ENCODE assay signal across 13 mouse cellular contexts in the genomic region with DNA sequence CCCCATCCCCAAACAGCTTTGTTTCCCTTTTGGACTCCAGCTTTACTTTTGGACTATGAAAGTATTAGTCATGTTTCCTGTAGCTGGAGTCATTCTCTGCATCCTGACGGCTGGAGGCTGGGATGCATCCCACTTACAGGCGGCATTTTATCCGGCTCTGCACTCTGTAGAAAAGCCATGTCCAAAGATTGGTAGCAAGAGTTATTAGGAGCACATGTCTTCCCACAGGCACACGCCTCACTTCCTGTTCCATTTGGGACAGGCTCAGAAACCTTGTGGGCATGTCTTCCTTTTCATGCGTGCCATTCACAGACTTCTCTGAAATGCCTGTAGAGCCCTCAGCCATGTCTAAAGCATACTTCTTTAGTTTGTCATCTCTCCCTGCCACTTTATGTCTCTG.
DNase-seq lines count a peak whose midpoint lies in the region; ATAC-seq and TF ChIP-seq lines count a peak whose summit lies in the region.
"Had no signal": no experiment of that assay in that cellular context is flagged by ENCODE, and none has a peak within 500 bp of the region (broad histone marks: within the 10 kb centered on the region; RNA-seq: fewer than 3 reads in every experiment).

No protein-coding gene starts in this region.

- no peak overlapping the region for H3K9ac ChIP-seq in heart, embryonic 16.5 days (ENCODE audit: low read length)
- H3K9ac ChIP-seq in forebrain, embryonic 14.5 days (ENCODE audit: low read length), result no peak overlapping the region
- H3K9ac ChIP-seq: lung, embryonic 14.5 days had no signal

- TF ChIP-seq POLR2A in small intestine, adult 2 months (IDR thresholded peaks at IDR 0.05; ENCODE audit: low read depth, low read length), result no peak

- H3K27ac ChIP-seq in heart, embryonic 16.5 days (ENCODE audit: low read length), result peak overlapping the region; percentile 62
- H3K27ac ChIP-seq in small intestine, adult 2 months (ENCODE audit: insufficient read depth, low read depth, low read length), result peak overlapping the region; percentile 89
- no peak overlapping the region for H3K27ac ChIP-seq in forebrain, embryonic 14.5 days (ENCODE audit: low read depth, low read length)

- no peak overlapping the region for H3K4me2 ChIP-seq in heart, embryonic 16.5 days (ENCODE audit: low read depth, low read length)
- no peak overlapping the region for H3K4me2 ChIP-seq in forebrain, embryonic 14.5 days (ENCODE audit: low read length)
- H3K4me2 ChIP-seq: lung, embryonic 14.5 days had no signal

- ATAC-seq in frontal cortex, adult (ENCODE audit: low TSS enrichment), result peak; percentile 56
- no peak for ATAC-seq in heart, embryonic 16.5 days (replicated peaks; ENCODE audit: extremely low read depth, insufficient read depth, low FRiP score)
- no peak for ATAC-seq in forebrain, embryonic 14.5 days
- ATAC-seq: forebrain, embryonic 16.5 days had no signal

- no peak for DNase-seq in frontal cortex, postnatal 25 days (ENCODE audit: low spot score in 2 of 2)
- peak; percentile 70 for DNase-seq in right cerebral cortex, adult 18-20 months
- DNase-seq in right cerebral cortex, postnatal 10 days (ENCODE audit: low spot score in 2 of 2), result no peak
- no peak for DNase-seq in cerebellum, adult 8-10 months
- DNase-seq in forebrain, embryonic 14.5 days (ENCODE audit: low spot score), result no peak
- DNase-seq: cerebellum, postnatal 14 days; kidney, adult 8-10 months; lung, embryonic 14.5 days; midbrain, embryonic 14.5 days had no signal

- WGBS in heart, embryonic 16.5 days, result 55% methylated on average over 5 of the region's 5 CpGs
- 66% methylated on average over 5 of the region's 5 CpGs for WGBS in small intestine, adult 2 months
- WGBS in forebrain, embryonic 14.5 days, result 94% methylated on average over 5 of the region's 5 CpGs

- no peak overlapping the region for H3K4me3 ChIP-seq in heart, embryonic 16.5 days (ENCODE audit: low read length)
- H3K4me3 ChIP-seq in small intestine, adult 2 months (ENCODE audit: low read depth, low read length), result no peak overlapping the region
- no peak overlapping the region for H3K4me3 ChIP-seq in forebrain, embryonic 14.5 days (ENCODE audit: low read depth, low read length)

- H3K4me1 ChIP-seq in heart, embryonic 16.5 days (ENCODE audit: control insufficient read depth, insufficient read depth, low read length), result peaks cover 28% of the 10 kb centered on the region
- peaks cover 38% of the 10 kb centered on the region; the same call in 1 of the 2 replicates for H3K4me1 ChIP-seq in small intestine, adult 2 months (ENCODE audit: control insufficient read depth, insufficient read depth, insufficient read length, low read length)
- no peaks in the 10 kb centered on the region for H3K4me1 ChIP-seq in forebrain, embryonic 14.5 days (ENCODE audit: control insufficient read depth, insufficient read depth, low read length)

- no peaks in the 10 kb centered on the region for H3K36me3 ChIP-seq in heart, embryonic 16.5 days (ENCODE audit: control insufficient read depth, insufficient read depth)
- no peaks in the 10 kb centered on the region for H3K36me3 ChIP-seq in small intestine, adult 2 months (ENCODE audit: control insufficient read depth, insufficient read depth, low read length)
- H3K36me3 ChIP-seq in forebrain, embryonic 14.5 days (ENCODE audit: control insufficient read depth, insufficient read depth, low read length), result no peaks in the 10 kb centered on the region

- no peaks in the 10 kb centered on the region for H3K9me3 ChIP-seq in heart, embryonic 16.5 days (replicated peaks; ENCODE audit: control insufficient read depth, low read length)
- H3K9me3 ChIP-seq in forebrain, embryonic 14.5 days (replicated peaks; ENCODE audit: control insufficient read depth, low read length), result no peaks in the 10 kb centered on the region

- H3K27me3 ChIP-seq in heart, embryonic 16.5 days (ENCODE audit: control insufficient read depth, insufficient read depth, low read length), result no peaks in the 10 kb centered on the region
- H3K27me3 ChIP-seq in small intestine, adult 2 months (ENCODE audit: control insufficient read depth, insufficient read depth, low read length), result no peaks in the 10 kb centered on the region
- H3K27me3 ChIP-seq in forebrain, embryonic 14.5 days (replicated peaks; ENCODE audit: control insufficient read depth, insufficient read depth, low read length), result no peaks in the 10 kb centered on the region

- TF ChIP-seq CTCF in small intestine, adult 2 months (IDR thresholded peaks at IDR 0.05; ENCODE audit: extremely low read depth, insufficient read length, insufficient replicate concordance, low read depth, low read length), result no peak
